Mouse (Mus musculus) left cerebral cortex, postnatal 10 days (tissue): Measurements from ENCODE around the gene Gm20517. TPM values are rescaled to one million over a fixed set of nuclear protein-coding genes. Genes with fewer than 3 reads are reported as not detected.

Experiments
- DNase-seq, 2 experiments: peaks; one replicate each; pipeline ENCODE4 v3.0.0; 2021 to 2022; ENCODE audit warnings: low spot score in 2 of 2, mixed read lengths in 1 of 2; ENCODE audit errors: extremely low spot score in 1 of 2
- intact Hi-C: fragments of 180-260 bp; cut with DNase I; formaldehyde crosslinking; loops from one replicate; pipeline ENCODE4 v1.15.1; 2025
- total RNA-seq, 2 experiments: library from RNA; stranded (reverse); gene quantifications; 2 replicates each; pipeline ENCODE4 v1.2.3; 2021

Gene Gm20517
- total RNA-seq, 2 experiments from 2014 or later, result 6.2 to 6.4 TPM

DNA sequence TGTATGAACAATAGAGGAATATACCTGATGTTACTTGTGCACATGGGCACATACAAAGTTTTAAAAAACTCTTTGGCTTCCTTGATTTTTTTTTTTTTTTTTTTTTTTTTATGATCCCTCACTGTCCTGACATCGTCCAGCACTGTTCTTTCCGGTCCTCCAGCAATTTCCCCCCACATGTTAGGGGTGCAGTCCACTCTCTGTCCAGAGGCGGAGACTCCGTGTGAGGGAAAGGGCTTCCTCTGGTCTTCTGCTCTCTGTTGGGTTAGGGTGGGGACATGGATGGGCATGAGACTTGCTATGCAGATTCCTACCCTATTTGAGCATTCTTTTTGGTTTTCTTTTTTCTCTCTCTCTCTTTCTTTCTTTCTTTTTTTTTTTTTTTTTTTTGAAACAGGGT is 46.5 kb downstream of the Gm20517 start:
- intact Hi-C loops, result no loop called here
- DNase-seq, result no peak

DNA sequence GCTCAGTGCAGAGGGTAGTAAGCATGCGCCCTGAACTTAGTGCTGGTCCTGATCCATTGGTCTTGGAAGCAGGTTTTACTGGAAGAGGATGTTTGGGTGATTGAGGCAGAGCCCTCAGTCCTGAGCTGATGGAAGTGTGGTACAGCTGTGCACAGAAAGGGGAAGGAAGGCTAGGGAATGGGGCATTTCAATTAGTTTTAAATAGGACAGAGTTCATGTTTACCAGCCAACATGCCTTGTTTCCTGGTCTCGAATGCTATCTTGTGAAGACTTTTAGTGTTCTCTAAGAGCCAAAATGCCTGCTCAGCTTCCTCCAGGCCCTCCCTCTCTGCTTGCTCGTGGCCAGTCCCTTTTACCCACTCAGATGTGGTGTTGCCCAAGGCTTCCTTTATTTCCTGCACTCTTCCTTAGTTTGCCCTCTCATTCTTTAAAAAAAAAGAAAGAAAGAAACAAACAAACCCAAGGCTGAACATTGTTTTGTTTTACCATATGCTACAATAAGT is 47.4 kb downstream of the Gm20517 start:
- intact Hi-C loops, result no loop called here
- no peak for DNase-seq

DNA sequence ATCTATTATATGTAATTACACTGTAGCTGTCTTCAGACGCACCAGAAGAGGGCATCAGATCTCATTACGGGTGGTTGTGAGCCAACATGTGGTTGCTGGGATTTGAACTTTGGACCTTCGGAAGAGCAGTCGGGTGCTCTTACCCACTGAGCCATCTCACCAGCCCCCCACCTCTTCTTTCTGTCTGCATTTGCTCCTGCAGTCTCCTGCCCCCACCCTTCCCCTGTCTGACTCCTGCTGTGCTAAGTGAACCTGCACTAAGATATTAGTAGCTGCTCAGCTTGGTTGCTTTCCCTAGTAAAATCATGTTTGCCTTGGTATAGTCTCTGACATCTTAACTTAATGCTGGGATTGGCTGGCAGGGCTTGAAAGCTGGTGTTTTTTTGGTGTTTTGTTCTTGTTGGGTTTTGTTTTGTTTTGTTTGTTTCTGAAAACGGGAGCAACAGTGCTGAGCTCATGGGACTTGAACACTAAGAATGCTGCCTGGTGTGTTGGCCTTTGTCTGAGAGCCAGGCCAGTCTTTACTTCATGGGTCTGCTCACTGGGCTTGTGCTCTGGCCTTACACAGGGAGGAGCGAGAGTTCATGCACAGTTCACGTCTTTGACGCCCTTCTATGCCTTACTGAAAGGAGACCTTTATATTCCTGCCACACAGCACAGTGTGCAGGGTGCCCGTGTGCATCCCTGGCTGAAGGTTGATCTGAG is 51.8 kb downstream of the Gm20517 start:
- DNase-seq, result no peak
- intact Hi-C loops, result no loop called here

DNA sequence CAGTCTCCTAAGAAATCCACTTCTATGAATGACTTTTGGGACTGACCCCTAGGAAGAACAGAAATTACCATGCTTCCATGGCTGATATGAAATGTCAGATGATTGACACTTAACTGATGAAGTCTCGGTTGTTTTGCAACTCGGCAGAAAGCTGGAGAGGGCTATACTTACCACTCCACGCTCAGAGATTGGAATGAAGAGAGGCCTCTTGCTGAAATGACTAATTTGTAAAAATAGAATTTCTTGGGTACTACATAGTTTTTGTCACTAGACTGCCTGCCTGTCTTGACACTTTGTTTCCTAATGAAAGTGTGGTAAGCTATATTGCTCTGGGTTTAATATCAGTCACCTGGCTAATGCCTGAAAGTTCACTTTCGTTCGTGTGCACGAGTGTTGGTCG is 53.1 kb downstream of the Gm20517 start:
- intact Hi-C loops, result no loop called here
- no peak for DNase-seq

DNA sequence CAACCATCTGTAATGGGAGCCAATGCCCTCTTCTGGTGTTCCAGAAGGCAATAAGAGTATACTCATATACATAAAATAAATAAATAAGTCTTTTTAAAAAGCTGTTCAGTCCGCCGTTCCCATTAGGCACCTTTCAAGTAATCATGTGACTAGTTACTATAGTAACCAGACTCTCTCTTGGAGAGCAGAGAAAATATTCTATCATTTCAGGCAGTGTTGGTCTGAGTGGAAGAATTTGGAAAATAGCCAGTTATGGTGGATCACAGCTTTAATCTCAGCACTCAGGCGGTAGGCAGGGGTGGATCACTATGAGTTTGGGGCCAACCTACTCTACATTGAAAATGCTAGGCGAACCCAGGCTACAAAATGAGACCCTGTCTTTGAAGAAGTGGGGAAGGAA is 57.8 kb downstream of the Gm20517 start:
- intact Hi-C loops, result no loop called here
- DNase-seq, result no peak

DNA sequence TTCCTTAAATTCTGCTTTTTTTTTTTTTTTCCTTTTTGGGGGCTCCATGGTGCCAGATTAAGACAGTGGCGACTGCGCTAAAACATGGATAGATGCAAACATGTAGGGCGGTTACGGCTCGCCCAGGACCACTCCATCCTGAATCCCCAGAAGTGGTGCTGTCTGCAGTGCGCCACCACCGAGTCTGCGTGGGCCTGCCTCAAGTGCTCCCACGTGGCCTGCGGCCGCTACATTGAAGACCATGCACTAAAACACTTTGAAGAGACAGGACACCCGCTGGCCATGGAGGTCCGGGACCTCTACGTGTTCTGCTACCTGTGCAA is 60.6 kb downstream of the Gm20517 start:
- no peak for DNase-seq
- intact Hi-C loops, result loop anchor here (5.0 kb wide), 1 partner anchor 40 kb away; the partner anchor contains the start of gene Usp49

DNA sequence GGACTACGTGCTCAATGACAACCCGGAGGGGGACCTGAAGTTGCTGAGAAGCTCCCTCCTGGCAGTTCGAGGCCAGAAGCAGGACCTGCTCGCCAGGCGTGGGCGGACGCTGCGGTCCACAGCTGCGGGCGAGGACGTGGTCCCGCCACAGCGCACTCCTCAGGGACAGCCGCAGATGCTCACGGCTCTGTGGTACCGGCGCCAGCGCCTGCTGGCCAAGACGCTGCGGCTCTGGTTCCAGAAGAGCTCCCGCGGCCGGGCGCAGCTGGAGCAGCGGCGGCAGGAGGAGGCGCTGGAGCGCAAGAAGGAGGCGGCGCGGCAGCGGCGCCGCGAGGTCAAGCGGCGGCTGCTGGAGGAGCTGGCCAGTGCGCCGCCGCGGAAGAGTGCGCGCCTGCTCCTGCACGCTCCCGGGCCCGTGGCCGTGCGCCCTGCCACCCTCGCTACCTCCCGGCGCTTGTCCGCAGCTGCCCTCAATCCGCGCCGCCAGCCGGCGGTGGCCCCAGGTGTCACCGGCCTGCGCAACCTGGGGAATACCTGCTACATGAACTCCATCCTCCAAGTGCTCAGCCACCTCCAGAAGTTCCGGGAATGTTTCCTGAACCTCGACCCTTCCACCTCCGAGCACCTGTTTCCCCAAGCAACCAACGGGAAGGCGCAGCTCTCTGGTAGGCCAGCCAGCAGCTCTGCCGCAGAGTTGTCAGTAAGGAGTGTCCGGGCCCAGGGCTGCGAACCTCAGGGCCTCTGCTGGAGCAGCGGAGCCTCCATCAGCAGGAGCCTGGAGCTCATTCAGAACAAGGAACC is 61.1 kb downstream of the Gm20517 start:
- DNase-seq, result peak in 1 of 2 experiments; percentile 73
- intact Hi-C loops, result loop anchor here (5.0 kb wide), 1 partner anchor 40 kb away; the partner anchor contains the start of gene Usp49

DNA sequence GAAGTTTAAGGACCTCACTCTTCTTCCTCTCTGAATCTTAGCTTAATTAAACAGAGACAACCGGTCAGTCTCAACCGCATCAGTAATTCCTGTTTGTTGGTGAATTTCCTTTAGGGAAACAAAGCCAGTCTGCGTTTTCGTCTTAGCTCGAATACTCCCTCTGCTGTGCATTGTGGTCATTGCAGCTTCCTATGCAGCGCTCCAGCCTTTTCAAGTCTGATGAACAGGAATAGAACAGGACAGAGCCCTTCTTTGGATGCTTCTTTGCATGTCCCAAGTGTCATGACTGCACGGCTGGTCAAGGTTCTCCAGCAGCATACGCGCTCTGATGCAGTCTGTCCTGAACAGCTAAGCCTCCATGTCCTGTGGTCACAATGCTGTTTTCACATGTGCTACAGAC is 65.2 kb downstream of the Gm20517 start:
- intact Hi-C loops, result loop anchor here (5.0 kb wide), 1 partner anchor 164 kb away; no protein-coding TSS in a partner anchor

DNA sequence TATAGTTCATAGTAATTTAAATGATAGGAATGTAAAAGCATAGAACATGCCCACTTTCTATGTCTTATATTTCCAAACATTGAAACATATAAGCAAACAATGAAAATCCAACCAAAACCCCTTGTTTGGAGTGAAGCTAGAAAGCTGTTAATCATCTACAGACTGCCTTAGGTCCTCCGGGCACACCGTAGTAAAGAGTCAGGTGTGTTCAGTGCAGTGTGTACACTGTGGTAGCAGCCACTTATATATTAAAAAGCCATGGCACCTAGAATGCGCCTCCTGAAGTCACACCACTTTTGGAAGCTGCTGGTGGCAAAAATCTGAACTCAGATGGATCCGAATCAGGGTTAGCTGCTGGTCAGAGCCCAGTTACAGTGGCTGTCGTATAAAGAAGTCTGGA is 66.8 kb downstream of the Gm20517 start:
- intact Hi-C loops, result loop anchor here (5.0 kb wide), 1 partner anchor 166 kb away; no protein-coding TSS in a partner anchor
- no peak for DNase-seq

More for the DNA sequence above, 65.2 kb downstream of the Gm20517 start:
- DNase-seq, result peak; percentile 59 to 67

DNA sequence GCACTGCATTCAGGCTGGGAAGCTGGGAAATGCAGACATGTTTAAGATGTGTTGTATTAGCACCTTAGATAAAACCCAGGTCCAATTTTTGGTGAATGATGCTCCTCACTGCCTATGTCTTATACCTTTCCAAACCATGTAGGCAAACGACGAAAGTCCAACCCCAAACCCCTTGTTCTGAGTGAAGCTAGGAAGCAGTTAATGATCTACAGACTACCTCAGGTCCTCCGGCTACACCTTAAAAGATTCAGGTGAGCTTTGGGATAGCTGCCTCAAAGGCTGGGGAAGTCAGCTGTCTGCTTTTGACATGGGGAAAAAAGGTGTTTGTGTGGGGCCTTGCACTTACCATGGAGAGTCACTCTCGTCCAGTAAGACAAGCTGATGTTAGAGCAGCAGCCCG is 67.3 kb downstream of the Gm20517 start:
- intact Hi-C loops, result loop anchor here (5.0 kb wide), 1 partner anchor 166 kb away; no protein-coding TSS in a partner anchor
- no peak for DNase-seq

DNA sequence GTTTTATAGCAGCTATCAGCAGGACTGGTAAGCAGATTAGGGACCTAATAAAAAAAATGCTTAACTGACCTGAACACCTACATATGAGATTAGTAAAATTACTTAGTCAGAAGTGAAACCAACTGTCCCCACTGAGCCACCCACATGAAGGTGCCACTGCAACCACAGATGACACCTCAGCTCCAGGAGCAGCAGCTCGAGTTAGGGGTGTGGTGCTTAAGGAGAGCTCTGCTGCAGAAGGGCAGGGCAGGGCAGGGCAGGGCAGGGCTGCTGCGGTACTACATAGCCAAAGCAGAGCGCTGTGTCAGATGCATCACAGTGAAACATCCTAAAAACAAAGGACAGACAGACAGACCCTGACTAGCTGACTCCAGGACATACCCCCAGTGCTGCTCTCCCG is 71.4 kb downstream of the Gm20517 start:
- no peak for DNase-seq
- intact Hi-C loops, result no loop called here

DNA sequence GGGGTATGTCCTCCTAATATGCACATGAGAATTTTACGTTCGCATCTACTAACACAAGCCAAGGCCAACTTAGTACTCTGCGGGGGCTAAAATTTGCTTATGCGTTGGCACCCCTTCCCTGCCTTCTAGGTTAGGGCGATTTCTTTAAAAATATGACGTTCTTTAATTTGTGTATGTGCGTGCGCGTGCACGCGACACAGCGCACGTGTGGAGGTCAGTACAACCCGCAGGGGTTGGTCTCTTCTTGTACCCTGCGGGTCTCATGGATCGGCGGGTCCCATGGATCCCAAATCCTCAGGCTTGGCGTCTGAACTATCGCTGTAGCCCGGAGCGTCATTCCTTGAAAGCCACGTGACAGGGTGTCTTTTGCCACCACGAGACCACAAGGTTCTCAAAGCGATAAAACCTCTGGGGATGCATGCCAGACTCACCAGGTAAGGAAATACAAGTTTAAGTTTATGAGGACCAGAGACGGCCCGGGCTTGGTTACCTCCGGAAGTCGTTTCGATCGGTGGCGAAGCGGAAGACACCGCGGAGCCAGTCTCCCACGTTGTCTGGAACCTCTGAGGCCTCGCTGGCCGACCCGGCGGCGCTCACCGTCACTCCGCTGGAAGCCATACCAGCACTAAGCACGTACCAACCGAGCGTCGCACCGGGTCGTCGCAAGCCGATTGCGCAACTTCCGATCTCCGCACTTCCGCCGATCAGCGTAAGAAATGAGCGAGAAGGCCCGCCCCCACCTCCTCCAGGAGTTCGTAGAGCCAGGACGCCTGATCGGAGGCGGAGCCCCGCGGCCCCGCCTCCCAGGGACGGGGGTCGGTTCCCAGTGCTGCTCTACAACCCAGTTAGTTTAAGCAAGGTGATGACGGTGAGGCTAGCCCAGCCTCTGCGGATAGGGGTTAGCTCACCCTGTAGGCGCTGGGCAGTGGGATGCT is 76.3 kb downstream of the Gm20517 start:
- intact Hi-C loops, result no loop called here
- peak; percentile 95 to 98 for DNase-seq

DNA sequence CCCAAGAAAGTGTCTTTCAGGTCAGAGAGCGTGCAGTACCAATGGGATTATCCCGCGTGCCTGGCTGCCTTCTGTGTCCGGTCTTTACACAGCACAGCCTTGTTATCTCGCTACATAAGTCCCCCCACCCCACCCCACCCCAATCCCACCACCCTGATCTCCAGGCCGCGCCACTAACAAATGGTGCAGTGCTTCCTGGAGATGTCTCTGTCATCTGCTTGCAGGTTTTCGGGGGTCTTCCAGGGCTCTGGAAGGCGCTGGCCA is 76.9 kb downstream of the Gm20517 start, which contains the start of gene Tomm6:
Tomm6 (minus strand) TSS at position 43 of the 264 bp plus-strand sequence.
- intact Hi-C loops, result no loop called here
- DNase-seq, result no peak

DNA sequence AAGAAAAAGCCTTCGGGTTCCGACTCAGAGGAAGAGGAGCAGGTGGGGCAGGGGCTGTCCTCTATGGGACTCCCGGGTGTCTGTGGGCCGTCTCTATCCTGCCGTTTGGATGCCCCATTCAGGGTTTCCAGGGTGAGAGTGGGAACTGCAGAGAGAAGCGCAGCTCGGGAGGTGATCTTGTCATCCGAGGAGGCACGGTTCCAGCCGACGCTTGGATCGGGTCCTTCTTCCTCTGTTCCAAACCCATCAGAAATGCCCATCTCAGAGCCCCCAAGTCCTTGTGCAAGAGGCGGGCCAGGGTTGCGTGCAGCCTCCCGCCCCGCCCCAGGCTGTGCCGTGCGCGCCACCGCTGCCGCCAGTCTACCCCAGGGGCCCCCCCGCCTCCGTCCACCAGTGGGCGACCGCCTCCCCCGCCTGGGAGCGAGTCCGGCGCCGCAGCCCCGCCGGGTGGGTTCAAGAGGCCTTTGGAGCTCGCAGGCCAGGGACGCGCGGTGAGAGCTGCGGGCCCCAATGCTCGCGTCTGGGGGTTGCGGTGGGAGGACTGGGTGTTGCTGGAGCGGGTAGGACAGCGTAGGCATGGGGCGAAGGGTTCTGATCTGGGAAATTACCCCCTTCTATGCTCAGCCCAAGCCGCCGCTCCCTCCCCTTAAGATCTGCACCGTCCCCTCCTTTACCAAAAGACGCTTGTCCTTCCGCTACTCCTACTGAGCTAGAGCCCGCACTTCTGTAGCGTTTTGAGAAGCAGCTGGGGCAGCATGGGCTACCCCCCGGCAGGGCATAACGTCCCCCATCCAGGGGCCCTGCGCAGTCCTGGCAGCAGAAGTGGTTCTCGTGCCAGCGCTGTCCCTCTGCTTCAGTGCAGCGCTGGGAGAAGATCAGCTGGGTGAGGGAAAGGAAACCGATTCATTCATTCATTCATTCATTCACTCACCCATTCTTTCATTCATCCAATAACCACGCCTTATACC is 77.5 kb downstream of the Gm20517 start, which contains the start of gene Frs3:
Frs3 (plus strand) TSS at position 423 of the 968 bp plus-strand sequence.
- intact Hi-C loops, result no loop called here
- peak; percentile 58 to 93 for DNase-seq

DNA sequence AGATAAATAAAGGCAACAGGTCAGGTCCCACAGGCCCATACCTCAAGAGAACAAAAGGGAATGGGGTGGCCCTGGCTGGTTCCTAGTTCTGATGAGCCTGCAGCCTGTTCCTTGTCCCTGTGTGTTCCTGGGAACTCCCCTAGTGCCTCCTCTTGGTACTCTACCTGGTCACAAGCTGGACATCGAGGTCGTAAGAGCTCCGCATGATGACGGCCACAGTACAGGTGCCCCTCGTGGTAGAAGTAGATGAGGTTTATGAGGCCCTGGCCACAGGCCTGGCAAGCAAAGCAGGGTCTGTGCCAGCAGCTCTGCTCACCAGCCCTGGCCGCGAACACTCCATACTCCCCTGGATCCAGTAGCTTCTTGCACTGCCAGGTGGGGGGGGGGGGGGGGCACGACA is 78.5 kb downstream of the Gm20517 start:
- intact Hi-C loops, result no loop called here
- DNase-seq, result no peak

DNA sequence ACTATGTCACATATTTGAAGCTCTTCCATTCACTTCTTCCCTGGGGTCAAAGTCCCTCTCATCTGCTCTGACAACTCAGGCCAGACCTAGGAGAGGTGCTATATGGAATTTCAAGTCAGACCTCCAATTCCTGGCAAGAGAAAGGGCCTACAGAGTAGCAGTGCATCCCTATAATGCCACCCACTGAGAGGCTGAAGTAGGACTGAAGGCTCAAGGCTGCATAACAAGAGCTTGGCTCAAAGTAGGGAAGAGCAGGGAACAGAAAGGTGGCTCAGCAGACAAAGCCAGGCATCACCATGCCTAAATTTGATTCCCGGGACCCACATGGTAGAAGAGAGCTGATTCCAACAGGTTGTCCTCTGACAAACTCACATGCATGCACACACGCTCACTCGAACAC is 80.3 kb downstream of the Gm20517 start:
- intact Hi-C loops, result no loop called here
- DNase-seq, result no peak

DNA sequence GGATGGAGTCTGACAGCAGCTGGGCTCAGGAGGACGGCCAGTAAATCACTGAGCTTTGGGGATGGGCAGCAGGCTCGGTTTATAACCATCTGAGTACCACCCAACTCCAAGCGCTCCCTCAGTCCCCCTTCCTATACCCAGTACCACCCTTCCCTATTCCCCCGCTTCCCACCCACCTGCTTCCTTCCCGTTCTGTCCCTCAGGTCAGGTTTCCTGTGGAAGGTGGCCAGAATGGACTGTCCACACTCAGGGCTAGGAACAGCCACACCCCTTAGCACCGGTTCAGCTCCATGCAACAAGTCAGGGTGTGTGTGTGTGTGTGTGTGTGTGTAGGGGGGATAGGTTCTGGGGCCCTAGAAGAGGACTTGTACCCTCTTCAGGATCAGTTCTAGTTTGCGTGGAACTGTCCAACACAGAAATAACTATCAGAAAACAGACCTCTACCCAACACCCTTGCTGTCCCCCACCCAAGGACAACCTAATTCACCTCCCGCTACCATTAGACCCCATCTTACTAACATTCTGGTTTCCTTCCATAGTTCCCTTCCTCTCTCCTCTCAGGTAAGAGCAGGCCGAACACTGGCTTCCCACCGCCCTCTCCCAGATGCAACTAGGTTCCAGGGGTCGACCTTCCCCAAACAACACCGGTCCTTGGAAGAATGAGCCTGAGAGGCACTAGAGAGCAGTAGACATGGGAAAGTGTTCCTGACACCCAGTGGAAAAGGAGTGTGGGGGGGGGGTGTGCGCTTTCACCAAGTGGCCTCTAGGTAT is 82.5 kb downstream of the Gm20517 start:
- intact Hi-C loops, result no loop called here

DNA sequence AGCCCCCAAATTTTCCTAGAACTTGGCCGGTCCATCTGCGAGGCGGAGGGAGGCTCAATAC is 82.9 kb downstream of the Gm20517 start, which contains the start of gene Gm21981:
Gm21981 (minus strand) TSS at position 14 of the 61 bp plus-strand sequence.
- intact Hi-C loops, result no loop called here
- DNase-seq, result no peak

More for the DNA sequence above, 82.5 kb downstream of the Gm20517 start:
- DNase-seq, result peak in 1 of 2 experiments; percentile 49
